Mouse (Mus musculus) spleen, adult 2 months (tissue): ENCODE data around the gene Atoh8. TPM values are rescaled to one million over a fixed set of nuclear protein-coding genes. Genes with fewer than 3 reads are reported as not detected.

ENCODE experiments used
- DNase-seq, 2 experiments: peaks; one replicate each; pipeline versions ENCODE4 v3.0.0 to v3.0.0-alpha.2; 2012 to 2021; ENCODE audit warnings: low spot score in 2 of 2, low read depth in 1 of 2
- H3K27ac ChIP-seq: fragments of 200-500 bp; 2 replicates; pipeline ENCODE4 v1.5.1; 2012; ENCODE audit warnings: low read length, inconsistent platforms; ENCODE audit not compliant: insufficient read depth
- H3K27me3 ChIP-seq: fragments of 200-500 bp; 2 replicates; pipeline ENCODE4 v1.6.1; 2012; ENCODE audit warnings: mild to moderate bottlenecking, moderate library complexity, low read length, inconsistent platforms; ENCODE audit not compliant: control insufficient read depth, insufficient read depth
- H3K36me3 ChIP-seq: fragments of 200-500 bp; 2 replicates; pipeline ENCODE4 v1.6.1; 2012; ENCODE audit warnings: mild to moderate bottlenecking, low read length, inconsistent platforms; ENCODE audit not compliant: control insufficient read depth, insufficient read depth
- H3K4me1 ChIP-seq: fragments of 200-500 bp; 2 replicates; pipeline ENCODE4 v1.6.1; 2011; ENCODE audit warnings: inconsistent platforms; ENCODE audit not compliant: control insufficient read depth, insufficient read depth, insufficient read length
- H3K4me3 ChIP-seq: fragments of 200-500 bp; 2 replicates; pipeline ENCODE4 v1.5.1; 2011; ENCODE audit warnings: mild to moderate bottlenecking, inconsistent platforms; ENCODE audit not compliant: insufficient read depth, insufficient read length; ENCODE audit errors: extremely low read depth
- CTCF ChIP-seq: fragments of 200-500 bp; IDR thresholded peaks from 2 replicates; pipeline ENCODE4 v1.5.1; 2011; ENCODE audit warnings: mild to moderate bottlenecking, inconsistent platforms; ENCODE audit not compliant: insufficient read depth, insufficient read length, insufficient replicate concordance; ENCODE audit errors: extremely low read depth
- POLR2A ChIP-seq: fragments of 200-500 bp; IDR thresholded peaks from 2 replicates; pipeline ENCODE4 v1.6.1; 2011; ENCODE audit warnings: low read depth, low read length, inconsistent platforms
- WGBS: fragments of 180-500 bp; shearing (Covaris S2); methylation state at CpG from one replicate; pipeline ENCODE4 v1.1.7; 2018; 5-methylcytosine and 5-hydroxymethylcytosine counted together
- polyA plus RNA-seq: library from polyadenylated mRNA; depleted of rRNA; stranded (reverse); fragments of >200 nt; gene quantifications from 2 replicates; pipeline ENCODE4 v1.2.3, GENCODE M21; 2012; rRNA removed

The Atoh8 gene
- polyA plus RNA-seq, result 9.3 and 10.7 TPM in 2 replicates

DNA sequence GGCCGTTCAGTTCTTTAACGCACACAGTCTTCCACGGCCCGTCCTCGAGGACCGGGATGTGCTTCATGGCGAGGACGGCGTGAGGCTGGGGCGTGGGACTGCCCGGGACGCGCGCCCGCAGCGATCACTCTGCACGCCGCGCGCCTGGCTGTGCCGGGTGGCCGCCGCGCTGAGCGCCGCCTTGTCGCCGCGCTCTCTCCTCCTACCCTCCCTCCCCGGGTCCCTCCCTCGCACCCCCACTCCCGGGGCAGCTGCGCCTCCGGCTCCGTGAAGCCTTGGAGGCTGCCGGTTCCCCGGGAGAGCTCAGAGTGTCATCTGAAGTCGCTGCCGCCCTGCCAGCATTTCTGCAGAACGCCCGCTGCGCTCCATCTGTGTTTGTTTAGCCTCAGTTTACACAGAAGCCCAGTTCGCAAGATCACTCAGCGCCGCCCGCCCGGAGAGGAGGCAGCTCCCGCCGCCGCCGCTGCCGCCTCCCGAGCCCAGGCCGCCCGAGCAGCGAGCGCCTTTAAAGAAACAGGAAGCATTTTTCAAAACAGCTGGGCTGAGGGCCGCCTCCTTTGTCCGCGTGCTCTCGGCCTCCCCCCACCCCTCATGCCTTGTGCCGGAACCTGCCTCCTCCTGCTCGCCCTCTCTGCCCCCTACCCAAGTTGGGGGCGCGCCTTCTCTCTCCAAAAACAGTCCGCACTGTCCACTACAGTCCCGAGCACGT, at the start of gene Atoh8:
Gene Atoh8 (minus strand): TSS at position 480 of the 709 bp plus-strand sequence.
- DNase-seq, result peak in 1 of 2 experiments; percentile 17
- 2% methylated on average over 68 of the region's 68 CpGs for WGBS
- Histone ChIP-seq H3K27ac (peak within 1 kb of the TSS; percentile 49), H3K4me1 (peaks cover 13% of the 10 kb centered on the region), H3K4me3 (peak within 1 kb of the TSS; percentile 56), H3K27me3 (peaks cover 19% of the 10 kb centered on the region), H3K36me3 (no peaks in the 10 kb centered on the region)
- TF ChIP-seq POLR2A (no peak), CTCF (no peak)

DNA sequence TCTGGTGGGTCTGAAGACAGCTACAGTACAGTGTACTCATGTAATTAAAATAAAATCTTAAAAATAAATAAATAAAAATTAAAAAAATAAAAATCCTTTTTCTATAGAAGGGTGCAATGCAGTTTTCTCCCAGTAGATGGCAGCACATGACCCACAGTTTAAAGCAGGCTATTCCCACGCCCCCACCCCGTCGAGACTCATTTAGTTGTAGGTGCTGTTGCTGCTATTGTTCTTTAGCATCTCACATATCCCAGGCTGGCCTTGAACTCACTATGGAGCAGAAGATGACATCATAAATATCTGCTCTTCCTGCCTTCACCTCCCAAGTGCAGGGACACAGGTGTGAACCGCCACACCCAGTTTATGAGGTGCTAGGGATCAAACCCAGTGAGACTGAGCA, 48.5 kb upstream of the Atoh8 start:
- DNase-seq, result peak in 1 of 2 experiments; percentile 3
- H3K4me3 ChIP-seq, result no peak overlapping the region
- TF ChIP-seq POLR2A, result no peak
- TF ChIP-seq CTCF, result peak; percentile 27; the same call in 1 of the 2 replicates
- H3K36me3 ChIP-seq, result no peaks in the 10 kb centered on the region
- no peaks in the 10 kb centered on the region for H3K27me3 ChIP-seq
- H3K4me1 ChIP-seq, result no peaks in the 10 kb centered on the region
- 23% methylated on average over 4 of the region's 4 CpGs for WGBS
- no peak overlapping the region for H3K27ac ChIP-seq

DNA sequence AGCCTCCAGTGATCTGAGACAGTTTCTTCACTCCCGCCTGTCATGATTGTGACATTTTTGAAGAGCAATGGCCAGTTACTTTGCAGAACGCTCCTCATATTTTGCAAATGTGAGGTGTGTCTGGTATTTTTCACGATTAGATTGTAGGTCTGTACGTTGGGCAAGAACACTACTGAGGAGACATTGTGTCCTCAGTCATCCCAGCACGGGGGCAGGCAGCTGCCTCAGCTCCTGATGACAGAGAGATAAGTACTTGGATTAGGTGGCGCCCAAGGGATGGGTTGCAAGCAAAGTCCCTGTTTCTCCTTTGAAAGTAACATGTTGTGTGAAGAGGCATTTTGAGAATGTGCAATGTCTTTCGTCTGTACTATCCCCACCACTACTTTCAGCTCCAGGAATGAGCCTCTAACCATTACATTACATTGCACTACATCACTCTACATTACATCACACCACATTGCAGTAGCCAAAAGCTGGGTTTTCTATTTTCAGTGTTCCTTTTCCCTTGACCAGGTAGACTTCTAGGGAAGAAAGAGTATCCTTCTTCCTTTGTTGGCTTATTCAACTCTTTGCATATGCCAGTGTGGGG, 45.1 kb upstream of the Atoh8 start:
- Histone ChIP-seq H3K27ac (no peak overlapping the region), H3K27me3 (no peaks in the 10 kb centered on the region), H3K4me3 (no peak overlapping the region), H3K36me3 (no peaks in the 10 kb centered on the region), H3K4me1 (no peaks in the 10 kb centered on the region)
- no peak for DNase-seq
- 76% methylated on average over 7 of the region's 7 CpGs for WGBS
- TF ChIP-seq CTCF, result no peak
- no peak for TF ChIP-seq POLR2A

DNA sequence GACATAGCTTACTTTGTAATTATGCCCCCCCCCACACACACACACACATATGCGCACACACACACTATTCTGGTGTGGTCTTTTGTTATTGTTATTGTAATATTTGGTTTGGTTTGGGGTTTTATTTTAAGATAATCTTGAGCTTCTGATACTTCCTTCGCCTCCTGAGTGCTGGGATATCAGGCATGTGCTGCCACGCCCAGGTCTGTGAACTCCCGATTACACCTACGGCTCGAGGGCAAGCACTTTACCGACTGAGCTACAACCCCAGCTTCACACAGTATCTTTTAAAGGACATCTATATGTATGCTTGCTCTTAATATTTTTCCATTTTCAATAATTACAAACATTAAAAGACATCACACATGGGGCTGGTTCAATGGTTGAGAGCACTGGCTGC, 44.1 kb upstream of the Atoh8 start:
- no peaks in the 10 kb centered on the region for H3K4me1 ChIP-seq
- WGBS, result 82% methylated on average over 7 of the region's 7 CpGs
- TF ChIP-seq CTCF (no peak), POLR2A (no peak)
- no peak for DNase-seq
- no peak overlapping the region; the same call in 1 of the 2 replicates for H3K27ac ChIP-seq
- H3K36me3 ChIP-seq, result no peaks in the 10 kb centered on the region
- H3K4me3 ChIP-seq, result no peak overlapping the region
- H3K27me3 ChIP-seq, result no peaks in the 10 kb centered on the region

DNA sequence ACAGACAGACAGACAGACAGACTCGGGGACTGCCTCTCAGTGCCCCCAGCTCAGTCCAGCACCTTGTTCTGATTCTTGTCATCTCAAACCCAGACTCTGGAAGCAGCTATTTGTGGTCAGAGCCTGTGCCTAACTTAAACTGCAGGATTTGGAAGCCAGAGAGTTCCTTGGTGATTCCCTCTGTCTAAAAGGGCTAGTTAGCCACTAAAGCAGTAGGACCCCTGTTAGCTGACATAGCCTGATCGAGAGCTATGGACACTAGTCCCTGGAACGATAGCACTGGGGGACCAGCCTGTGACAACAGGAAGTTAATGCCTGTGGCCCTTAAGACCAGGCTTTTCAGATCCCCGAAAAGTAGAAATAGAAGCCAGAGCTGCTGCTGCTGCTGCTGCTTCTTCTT, 43.5 kb upstream of the Atoh8 start:
- WGBS, result 58% methylated on average over 4 of the region's 4 CpGs
- TF ChIP-seq CTCF, result no peak
- no peak for TF ChIP-seq POLR2A
- Histone ChIP-seq H3K27me3 (no peaks in the 10 kb centered on the region), H3K27ac (no peak overlapping the region), H3K4me1 (no peaks in the 10 kb centered on the region), H3K4me3 (no peak overlapping the region), H3K36me3 (no peaks in the 10 kb centered on the region)
- DNase-seq, result no peak

DNA sequence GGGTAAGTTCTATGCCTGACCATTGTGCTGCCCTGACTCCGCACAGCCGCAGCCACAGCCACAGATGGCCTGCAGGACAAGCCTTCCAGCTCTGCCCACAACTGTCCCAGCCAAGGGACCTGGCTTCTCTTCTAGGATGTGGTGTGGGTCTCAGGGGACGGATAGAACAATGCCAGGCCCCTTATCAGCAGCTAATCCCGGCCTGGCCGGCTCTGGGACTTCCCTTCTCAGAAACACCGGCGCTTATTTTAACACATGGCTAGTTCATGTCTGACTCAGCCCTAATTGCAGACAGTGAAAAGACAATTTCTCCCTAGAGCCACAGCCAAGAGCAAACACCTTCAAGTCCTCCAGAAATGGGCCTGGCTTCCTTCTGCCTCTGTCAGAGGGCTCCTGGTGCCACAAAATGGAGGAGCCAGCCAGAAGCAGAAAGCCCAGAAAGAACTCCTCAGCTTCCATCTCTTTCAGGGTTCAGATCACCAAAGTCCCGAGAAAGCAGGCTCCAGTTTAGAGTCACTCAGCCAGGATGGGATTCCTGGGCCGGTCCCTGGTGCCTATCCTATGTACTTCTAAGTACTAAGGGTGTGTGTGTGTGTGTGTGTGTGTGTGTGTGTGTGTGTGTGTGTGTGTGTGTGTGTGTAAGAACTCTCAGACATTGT, 42.3 kb upstream of the Atoh8 start:
- Histone ChIP-seq H3K27ac (no peak overlapping the region), H3K4me1 (no peaks in the 10 kb centered on the region), H3K27me3 (no peaks in the 10 kb centered on the region), H3K36me3 (no peaks in the 10 kb centered on the region), H3K4me3 (no peak overlapping the region)
- TF ChIP-seq CTCF (no peak), POLR2A (no peak)
- 55% methylated on average over 9 of the region's 9 CpGs for WGBS
- no peak for DNase-seq
